Mouse (Mus musculus) heart, adult 2 months (tissue): ENCODE measurements around the gene Ptprq. TPM values are rescaled to one million over a fixed set of nuclear protein-coding genes. Genes with fewer than 3 reads are reported as not detected.

ENCODE experiments used
- DNase-seq, 2 experiments: peaks; one replicate each; pipeline ENCODE4 v3.0.0; 2021
- H3K27ac ChIP-seq: fragments of 200-600 bp; 2 replicates; pipeline ENCODE4 v1.8.1; 2022
- H3K27me3 ChIP-seq: fragments of 200-500 bp; 2 replicates; pipeline ENCODE4 v1.6.1; 2012; ENCODE audit warnings: mild to moderate bottlenecking, low read length, inconsistent platforms, mixed read lengths; ENCODE audit not compliant: control insufficient read depth, insufficient read depth
- H3K36me3 ChIP-seq: fragments of 200-500 bp; 2 replicates; pipeline ENCODE4 v1.6.1; 2012; ENCODE audit warnings: low read length, inconsistent platforms; ENCODE audit not compliant: control insufficient read depth, insufficient read depth
- H3K4me1 ChIP-seq: fragments of 200-500 bp; 2 replicates; pipeline ENCODE4 v1.6.1; 2011; ENCODE audit warnings: low read length; ENCODE audit not compliant: control insufficient read depth, insufficient read depth
- H3K4me3 ChIP-seq: fragments of 200-600 bp; 2 replicates; pipeline ENCODE4 v1.8.1; 2022
- H3K79me2 ChIP-seq: fragments of 200-500 bp; replicated peaks from 2 replicates; pipeline ENCODE4 v1.6.1; 2012; ENCODE audit warnings: mild to moderate bottlenecking, inconsistent platforms, low read length, moderate library complexity, mixed read lengths; ENCODE audit not compliant: control insufficient read depth, insufficient read depth
- H3K9ac ChIP-seq: fragments of 200-500 bp; 2 replicates; pipeline ENCODE4 v1.6.1; 2012; ENCODE audit warnings: low read depth, mild to moderate bottlenecking, control low read depth, inconsistent platforms, low read length, mixed read lengths
- CTCF ChIP-seq: fragments of 200-600 bp; IDR thresholded peaks from 2 replicates; pipeline ENCODE4 v1.8.1; 2022; ENCODE audit warnings: antibody characterized with exemption, mild to moderate bottlenecking, moderate library complexity
- EP300 ChIP-seq: fragments of 200-500 bp; IDR thresholded peaks from 2 replicates; pipeline ENCODE4 v1.6.1; 2011; ENCODE audit warnings: low read depth, low read length, control low read depth; ENCODE audit not compliant: insufficient read depth
- POLR2A ChIP-seq: fragments of 200-500 bp; IDR thresholded peaks from 2 replicates; pipeline ENCODE4 v1.6.1; 2011; ENCODE audit warnings: mild to moderate bottlenecking, low read depth, low read length, control low read depth; ENCODE audit not compliant: insufficient read depth
- WGBS: fragments of 180-500 bp; shearing (Covaris S2); methylation state at CpG from one replicate; pipeline ENCODE4 v1.1.7; 2018; 5-methylcytosine and 5-hydroxymethylcytosine counted together
- intact Hi-C: fragments of 180-260 bp; cut with DNase I; formaldehyde crosslinking; loops from one replicate; pipeline ENCODE4 v1.15.1; 2025
- long read RNA-seq: library from polyadenylated mRNA; stranded (forward); transcript quantifications from one replicate; pipeline ENCODE4 v2.0.0, GENCODE M21; 2021
- polyA plus RNA-seq: library from polyadenylated mRNA; depleted of rRNA; stranded (reverse); fragments of >200 nt; gene quantifications from 2 replicates; pipeline ENCODE4 v1.2.3, GENCODE M21; 2012; rRNA removed
- total RNA-seq, 2 experiments: library from RNA; stranded (reverse); gene quantifications; 2 replicates each; pipeline ENCODE4 v1.2.3; 2021

Ptprq gene
- total RNA-seq (not detected), polyA plus RNA-seq (not detected in 2 replicates)
- long read RNA-seq: 0 reads

DNA sequence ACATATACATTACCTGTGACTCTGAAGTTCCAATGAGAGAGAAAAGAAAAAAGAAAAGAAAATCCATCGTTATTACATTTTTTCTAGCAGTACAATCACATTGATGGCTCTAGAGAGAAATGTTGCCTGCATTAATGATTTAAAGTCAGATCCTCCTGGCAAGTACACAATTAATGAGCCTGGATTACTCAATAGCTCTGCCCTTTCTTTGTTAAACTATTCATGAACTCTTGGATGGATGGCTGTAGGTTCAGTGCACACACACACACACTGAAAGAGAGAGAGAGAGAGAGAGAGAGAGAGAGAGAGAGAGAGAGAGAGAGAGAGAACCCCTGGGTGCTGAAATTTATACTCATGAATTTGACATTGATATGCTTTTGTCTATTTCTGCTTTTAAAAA is at the start of gene Ptprq:
Gene Ptprq (minus strand): TSS at position 246 of the 400 bp plus-strand sequence.
- TF ChIP-seq CTCF (no peak), POLR2A (no peak)
- Histone ChIP-seq H3K9ac (no peak within 1 kb of the TSS), H3K4me3 (no peak within 1 kb of the TSS), H3K36me3 (no peaks in the 10 kb centered on the region), H3K4me1 (no peaks in the 10 kb centered on the region), H3K27me3 (no peaks in the 10 kb centered on the region), H3K79me2 (no peaks in the 10 kb centered on the region), H3K27ac (no peak within 1 kb of the TSS)
- WGBS: 82% methylated on average over 1 of the region's 1 CpGs
- no peak for DNase-seq
- intact Hi-C loops: no loop called here

- no peaks in the 10 kb centered on the region for H3K79me2 ChIP-seq
- H3K4me3 ChIP-seq: no peak overlapping the region
- TF ChIP-seq CTCF: no peak
- TF ChIP-seq EP300: no peak
- no peak for TF ChIP-seq POLR2A
- H3K27me3 ChIP-seq: no peaks in the 10 kb centered on the region
- H3K36me3 ChIP-seq: no peaks in the 10 kb centered on the region
- no peak overlapping the region for H3K9ac ChIP-seq
- H3K4me1 ChIP-seq: no peaks in the 10 kb centered on the region
- intact Hi-C loops: no loop called here
- H3K27ac ChIP-seq: no peak overlapping the region
- no peak for DNase-seq
- 69% methylated on average over 1 of the region's 1 CpGs for WGBS
These were observed 39.8 kb upstream of the Ptprq start for GRCm38 (mm10) chr10:107759624-107760023.

- H3K27ac ChIP-seq: no peak overlapping the region
- H3K4me3 ChIP-seq: no peak overlapping the region
- H3K9ac ChIP-seq: no peak overlapping the region
- DNase-seq: no peak
- intact Hi-C loops: no loop called here
- H3K4me1 ChIP-seq: no peaks in the 10 kb centered on the region; the same call in 1 of the 2 replicates
- H3K79me2 ChIP-seq: no peaks in the 10 kb centered on the region
- 86% methylated on average over 3 of the region's 3 CpGs for WGBS
- no peaks in the 10 kb centered on the region for H3K27me3 ChIP-seq
- no peaks in the 10 kb centered on the region for H3K36me3 ChIP-seq
- TF ChIP-seq EP300 (no peak), POLR2A (no peak), CTCF (no peak)
These were observed 33.6 kb upstream of the Ptprq start for GRCm38 (mm10) chr10:107753471-107753870.

- no peak overlapping the region for H3K9ac ChIP-seq
- intact Hi-C loops: no loop called here
- no peak overlapping the region for H3K27ac ChIP-seq
- H3K79me2 ChIP-seq: no peaks in the 10 kb centered on the region
- H3K36me3 ChIP-seq: no peaks in the 10 kb centered on the region
- no peak for TF ChIP-seq POLR2A
- no peak for TF ChIP-seq EP300
- TF ChIP-seq CTCF: no peak
- H3K4me3 ChIP-seq: no peak overlapping the region
- no peak for DNase-seq
- 23% methylated on average over 15 of the region's 15 CpGs for WGBS
- H3K27me3 ChIP-seq: no peaks in the 10 kb centered on the region
- no peaks in the 10 kb centered on the region; the same call in 1 of the 2 replicates for H3K4me1 ChIP-seq
These were observed 32.7 kb upstream of the Ptprq start for GRCm38 (mm10) chr10:107752351-107753143.

DNA sequence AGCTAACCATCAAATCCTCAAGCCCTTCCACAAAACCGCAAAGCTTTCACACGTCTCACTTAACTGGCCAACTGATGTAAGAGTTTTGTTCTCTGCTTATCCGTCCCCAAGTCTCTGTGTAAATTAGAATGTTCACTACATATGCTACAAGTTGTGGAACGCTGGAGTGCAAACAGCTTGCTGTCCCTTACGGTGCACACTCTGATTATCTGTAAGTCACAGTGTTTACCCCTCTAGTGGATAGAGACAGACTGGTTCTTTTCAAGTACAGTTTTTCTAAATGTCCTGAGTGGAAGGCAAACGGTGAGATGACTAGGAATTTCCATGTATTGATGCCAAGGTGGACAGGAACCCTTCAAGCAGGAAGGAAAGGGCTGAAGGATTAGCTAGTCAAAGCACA is 32.1 kb upstream of the Ptprq start:
- no peak overlapping the region for H3K9ac ChIP-seq
- H3K36me3 ChIP-seq: no peaks in the 10 kb centered on the region
- intact Hi-C loops: no loop called here
- no peak overlapping the region for H3K4me3 ChIP-seq
- H3K27me3 ChIP-seq: no peaks in the 10 kb centered on the region
- TF ChIP-seq EP300 (no peak), POLR2A (no peak)
- H3K79me2 ChIP-seq: no peaks in the 10 kb centered on the region
- H3K4me1 ChIP-seq: no peaks in the 10 kb centered on the region; the same call in 1 of the 2 replicates
- DNase-seq: no peak
- WGBS: 19% methylated on average over 6 of the region's 6 CpGs
- no peak overlapping the region for H3K27ac ChIP-seq

DNA sequence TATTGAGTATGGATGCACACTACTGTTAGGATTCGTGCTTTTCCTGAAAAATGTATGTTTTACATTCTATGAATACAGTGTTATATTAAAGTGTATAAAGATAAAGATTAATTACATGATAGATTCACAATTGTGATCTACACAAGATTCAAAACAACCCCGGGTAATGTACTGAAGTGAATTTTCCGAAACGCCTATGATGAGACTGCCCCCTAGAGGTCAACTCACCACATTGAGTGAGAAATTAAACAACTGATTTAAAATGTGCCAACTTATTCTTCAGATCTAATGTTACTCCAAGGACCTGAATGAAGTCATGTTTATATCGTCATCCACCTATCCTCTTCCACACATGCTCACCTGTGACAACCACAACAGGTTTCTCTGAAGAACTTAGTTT is 27.7 kb upstream of the Ptprq start:
- Histone ChIP-seq H3K4me1 (no peaks in the 10 kb centered on the region; the same call in 1 of the 2 replicates), H3K27ac (no peak overlapping the region), H3K79me2 (no peaks in the 10 kb centered on the region), H3K36me3 (no peaks in the 10 kb centered on the region), H3K27me3 (no peaks in the 10 kb centered on the region), H3K4me3 (no peak overlapping the region), H3K9ac (no peak overlapping the region)
- intact Hi-C loops: loop anchor here (1.0 to 10.0 kb wide), 2 partner anchors 304 to 813 kb away; no protein-coding TSS in a partner anchor
- DNase-seq: no peak
- TF ChIP-seq CTCF (peak; percentile 78), EP300 (no peak)
- 17% methylated on average over 5 of the region's 5 CpGs for WGBS
